ENCODE assay signal across 26 mouse cellular contexts in the genomic region with DNA sequence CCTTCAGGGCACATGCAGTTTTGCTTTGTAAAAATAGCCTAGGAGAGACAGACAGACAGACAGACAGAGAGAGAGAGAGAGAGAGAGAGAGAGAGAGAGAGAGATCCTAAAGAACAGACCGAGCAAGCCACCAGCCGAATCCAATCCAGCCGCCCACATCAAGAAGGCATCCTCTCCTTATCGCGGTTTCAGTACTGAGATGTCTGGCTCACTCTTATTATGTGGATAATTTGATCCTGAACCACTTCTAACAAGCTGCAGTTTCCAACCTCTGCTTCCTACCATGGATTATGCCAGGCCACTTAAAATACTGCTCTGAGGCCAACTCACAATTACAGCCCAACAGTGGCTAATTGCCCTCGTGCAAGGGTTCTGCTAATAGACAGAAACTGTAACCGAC.
"Had no signal": no experiment of that assay in that cellular context is flagged by ENCODE, and none has a peak within 500 bp of the region (broad histone marks: within the 10 kb centered on the region; RNA-seq: fewer than 3 reads in every experiment).

No protein-coding gene starts in this region.

- H3K27me3 ChIP-seq: heart, embryonic 13.5 days; heart, embryonic 15.5 days; hindbrain, embryonic 13.5 days; hindbrain, embryonic 15.5 days; kidney, embryonic 15.5 days; limb, embryonic 13.5 days; limb, embryonic 15.5 days; liver, embryonic 12.5 days had no signal

- H3K9me3 ChIP-seq: heart, embryonic 13.5 days; heart, embryonic 15.5 days; hindbrain, embryonic 13.5 days; hindbrain, embryonic 15.5 days; kidney, embryonic 15.5 days; limb, embryonic 13.5 days; limb, embryonic 15.5 days; liver, embryonic 12.5 days had no signal

- DNase-seq: gastrocnemius, postnatal 14 days; gastrocnemius, postnatal 36 days; heart, adult 11 months; heart, adult 2 months; heart, postnatal 14 days; heart, postnatal 36 days; kidney, adult 11 months; kidney, adult 2 months; kidney, adult 9 months; kidney, postnatal 14 days; kidney, postnatal 36 days; layer of hippocampus, postnatal 36 days; left cerebral cortex, postnatal 4 days had no signal

- H3K4me1 ChIP-seq: hindbrain, embryonic 15.5 days; liver, embryonic 12.5 days had no signal

- ATAC-seq: hindbrain, postnatal 0 days; intestine, embryonic 16.5 days; liver, embryonic 12.5 days had no signal

- H3K27ac ChIP-seq: heart, adult 2 months; heart, embryonic 13.5 days; heart, embryonic 15.5 days; hindbrain, embryonic 13.5 days; hindbrain, embryonic 15.5 days; hindbrain, postnatal 0 days; kidney, embryonic 15.5 days; kidney, postnatal 0 days; limb, embryonic 13.5 days; limb, embryonic 15.5 days; liver, embryonic 12.5 days; liver, embryonic 14.5 days had no signal

- H3K36me3 ChIP-seq: heart, embryonic 13.5 days; heart, embryonic 15.5 days; hindbrain, embryonic 13.5 days; hindbrain, embryonic 15.5 days; kidney, embryonic 15.5 days; limb, embryonic 13.5 days; limb, embryonic 15.5 days; liver, embryonic 12.5 days had no signal

- H3K9ac ChIP-seq: heart, embryonic 13.5 days; heart, embryonic 15.5 days; hindbrain, embryonic 13.5 days; hindbrain, embryonic 15.5 days; kidney, embryonic 15.5 days; limb, embryonic 13.5 days; limb, embryonic 15.5 days; liver, embryonic 12.5 days; liver, embryonic 14.5 days had no signal

- H3K4me2 ChIP-seq: heart, embryonic 11.5 days; heart, embryonic 13.5 days; heart, embryonic 15.5 days; hindbrain, embryonic 13.5 days; hindbrain, embryonic 15.5 days; kidney, embryonic 15.5 days; limb, embryonic 13.5 days; limb, embryonic 15.5 days; liver, embryonic 12.5 days had no signal

- H3K4me3 ChIP-seq: heart, adult 2 months; heart, embryonic 13.5 days; heart, embryonic 15.5 days; hindbrain, embryonic 13.5 days; hindbrain, embryonic 15.5 days; kidney, embryonic 15.5 days; limb, embryonic 13.5 days; limb, embryonic 15.5 days; liver, embryonic 12.5 days had no signal
